In genomic region chr2:128340631-128341240, GRCm38 (mm10) we compare ENCODE assay signal across 14 mouse cellular contexts.
DNase-seq lines count a peak whose midpoint lies in the region; ATAC-seq and TF ChIP-seq lines count a peak whose summit lies in the region.
"Had no signal": no experiment of that assay in that cellular context is flagged by ENCODE, and none has a peak within 500 bp of the region (broad histone marks: within the 10 kb centered on the region; RNA-seq: fewer than 3 reads in every experiment).

No protein-coding gene starts in this region.

- no peak overlapping the region for H3K9ac ChIP-seq in forebrain, embryonic 15.5 days (replicated peaks)
- H3K9ac ChIP-seq in hindbrain, embryonic 13.5 days, result no peak overlapping the region
- no peak overlapping the region for H3K9ac ChIP-seq in hindbrain, embryonic 16.5 days (ENCODE audit: low read depth, low read length)
- H3K9ac ChIP-seq in limb, embryonic 11.5 days (ENCODE audit: low read length), result no peak overlapping the region
- H3K9ac ChIP-seq: hindbrain, embryonic 15.5 days had no signal

- H3K4me1 ChIP-seq in forebrain, embryonic 10.5 days, result peaks cover 30% of the 10 kb centered on the region
- H3K4me1 ChIP-seq in forebrain, embryonic 15.5 days, result peaks cover 25% of the 10 kb centered on the region
- H3K4me1 ChIP-seq in hindbrain, embryonic 13.5 days (replicated peaks), result peaks cover 24% of the 10 kb centered on the region
- H3K4me1 ChIP-seq in hindbrain, embryonic 16.5 days (ENCODE audit: control insufficient read depth, insufficient read depth, low read depth, low read length), result peaks cover 14% of the 10 kb centered on the region
- H3K4me1 ChIP-seq in E14TG2a.4 (replicated peaks; ENCODE audit: low read depth, low read length), result peaks cover 28% of the 10 kb centered on the region
- peaks cover 31% of the 10 kb centered on the region for H3K4me1 ChIP-seq in limb, embryonic 11.5 days (ENCODE audit: control insufficient read depth, insufficient read depth, low read length)

- TF ChIP-seq CTCF in E14TG2a.4 (conservative IDR thresholded peaks at IDR 0.05; ENCODE audit: low read length), result no peak

- H3K27ac ChIP-seq in forebrain, embryonic 10.5 days, result peak overlapping the region; percentile 79; the same call in 1 of the 2 replicates
- H3K27ac ChIP-seq in forebrain, embryonic 15.5 days (replicated peaks), result no peak overlapping the region
- 0 out of 2 replicates have a peak overlapping the region, but pooled peaks have one; percentile 8 for H3K27ac ChIP-seq in hindbrain, embryonic 13.5 days
- H3K27ac ChIP-seq in hindbrain, embryonic 16.5 days (ENCODE audit: low read depth, low read length), result no peak overlapping the region
- peak overlapping the region; percentile 89 for H3K27ac ChIP-seq in limb, embryonic 11.5 days (replicated peaks; ENCODE audit: low read depth, low read length)
- H3K27ac ChIP-seq: hindbrain, embryonic 15.5 days had no signal

- no peaks in the 10 kb centered on the region for H3K36me3 ChIP-seq in forebrain, embryonic 10.5 days (replicated peaks)
- no peaks in the 10 kb centered on the region for H3K36me3 ChIP-seq in forebrain, embryonic 15.5 days
- no peaks in the 10 kb centered on the region for H3K36me3 ChIP-seq in hindbrain, embryonic 13.5 days
- H3K36me3 ChIP-seq in hindbrain, embryonic 16.5 days (ENCODE audit: control insufficient read depth, insufficient read depth, low read length), result no peaks in the 10 kb centered on the region
- no peaks in the 10 kb centered on the region for H3K36me3 ChIP-seq in E14TG2a.4 (ENCODE audit: insufficient read depth, low read length)
- no peaks in the 10 kb centered on the region for H3K36me3 ChIP-seq in limb, embryonic 11.5 days (ENCODE audit: control insufficient read depth, insufficient read depth, low read length)
- H3K36me3 ChIP-seq: hindbrain, embryonic 15.5 days; midbrain, embryonic 10.5 days had no signal

- H3K27me3 ChIP-seq in forebrain, embryonic 10.5 days (ENCODE audit: poor library complexity, severe bottlenecking), result peaks cover 11% of the 10 kb centered on the region; the same call in 1 of the 2 replicates
- no peaks in the 10 kb centered on the region for H3K27me3 ChIP-seq in forebrain, embryonic 15.5 days
- no peaks in the 10 kb centered on the region for H3K27me3 ChIP-seq in hindbrain, embryonic 13.5 days
- no peaks in the 10 kb centered on the region for H3K27me3 ChIP-seq in hindbrain, embryonic 16.5 days (replicated peaks; ENCODE audit: control insufficient read depth, insufficient read depth, low read length)
- no peaks in the 10 kb centered on the region; the same call in 1 of the 2 replicates for H3K27me3 ChIP-seq in E14TG2a.4 (ENCODE audit: insufficient read depth, low read length)
- no peaks in the 10 kb centered on the region for H3K27me3 ChIP-seq in limb, embryonic 11.5 days (ENCODE audit: control insufficient read depth, insufficient read depth, low read length)
- H3K27me3 ChIP-seq: CH12.LX; hindbrain, embryonic 15.5 days had no signal

- no peak for ATAC-seq in forebrain, embryonic 15.5 days (replicated peaks)
- ATAC-seq in hindbrain, embryonic 13.5 days (ENCODE audit: low FRiP score), result no peak
- no peak for ATAC-seq in hindbrain, embryonic 16.5 days
- 0 out of 2 replicates have a peak, but pooled peaks have one; percentile 11 for ATAC-seq in limb, embryonic 11.5 days (ENCODE audit: insufficient number of reproducible peaks, low FRiP score, low TSS enrichment, low read depth)

- DNase-seq in forebrain, embryonic 10.5 days (ENCODE audit: extremely low spot score, low spot score), result no peak
- DNase-seq in limb, embryonic 11.5 days (ENCODE audit: low spot score), result no peak
- no peak for DNase-seq in thymus, postnatal 25 days
- no peak for DNase-seq in yolk sac, embryonic 10.5 days (ENCODE audit: low spot score)
- DNase-seq: cerebellum, adult 11 months; lung, adult 2 months; thymus, postnatal 14 days had no signal

- no peak overlapping the region for H3K4me2 ChIP-seq in forebrain, embryonic 15.5 days (replicated peaks)
- no peak overlapping the region for H3K4me2 ChIP-seq in hindbrain, embryonic 13.5 days
- no peak overlapping the region for H3K4me2 ChIP-seq in hindbrain, embryonic 16.5 days (ENCODE audit: low read length)
- no peak overlapping the region for H3K4me2 ChIP-seq in limb, embryonic 11.5 days (ENCODE audit: low read depth, severe bottlenecking)
- H3K4me2 ChIP-seq: hindbrain, embryonic 15.5 days had no signal

- 94% methylated on average over 5 of the region's 5 CpGs for WGBS in forebrain, embryonic 10.5 days
- WGBS in forebrain, embryonic 15.5 days, result 91% methylated on average over 5 of the region's 5 CpGs
- WGBS in hindbrain, embryonic 13.5 days, result 94% methylated on average over 5 of the region's 5 CpGs
- WGBS in hindbrain, embryonic 16.5 days, result 98% methylated on average over 5 of the region's 5 CpGs
- 92% methylated on average over 5 of the region's 5 CpGs for WGBS in limb, embryonic 11.5 days

- no peak overlapping the region for H3K4me3 ChIP-seq in forebrain, embryonic 10.5 days
- no peak overlapping the region for H3K4me3 ChIP-seq in forebrain, embryonic 15.5 days
- H3K4me3 ChIP-seq in hindbrain, embryonic 13.5 days, result no peak overlapping the region
- no peak overlapping the region for H3K4me3 ChIP-seq in hindbrain, embryonic 16.5 days (ENCODE audit: low read length)
- H3K4me3 ChIP-seq in E14TG2a.4 (replicated peaks; ENCODE audit: low read length), result 0 out of 2 replicates have a peak overlapping the region, but pooled peaks have one; percentile 24
- no peak overlapping the region for H3K4me3 ChIP-seq in limb, embryonic 11.5 days (ENCODE audit: low read depth, low read length)
- H3K4me3 ChIP-seq: hindbrain, embryonic 15.5 days; midbrain, embryonic 10.5 days had no signal

- no peaks in the 10 kb centered on the region for H3K9me3 ChIP-seq in forebrain, embryonic 10.5 days
- no peaks in the 10 kb centered on the region for H3K9me3 ChIP-seq in forebrain, embryonic 15.5 days
- H3K9me3 ChIP-seq in hindbrain, embryonic 13.5 days, result no peaks in the 10 kb centered on the region
- H3K9me3 ChIP-seq in hindbrain, embryonic 16.5 days (ENCODE audit: control insufficient read depth, low read length), result no peaks in the 10 kb centered on the region
- peaks cover 2% of the 10 kb centered on the region; the same call in 1 of the 2 replicates for H3K9me3 ChIP-seq in E14TG2a.4 (ENCODE audit: low read length)
- no peaks in the 10 kb centered on the region for H3K9me3 ChIP-seq in limb, embryonic 11.5 days (ENCODE audit: control insufficient read depth, low read length)
- H3K9me3 ChIP-seq: hindbrain, embryonic 15.5 days; midbrain, embryonic 10.5 days had no signal

Comparison
In these comparisons a context has a peak if more than half of its experiments do, and no peak if none do; other contexts are left out.
1. H3K27ac ChIP-seq: peak in forebrain, embryonic 10.5 days (single experiment), hindbrain, embryonic 13.5 days (single experiment) and limb, embryonic 11.5 days (single experiment); none in forebrain, embryonic 15.5 days (single experiment) and hindbrain, embryonic 16.5 days (single experiment).